Comparison of ENCODE assay signal across 11 mouse cellular contexts in the genomic region with DNA sequence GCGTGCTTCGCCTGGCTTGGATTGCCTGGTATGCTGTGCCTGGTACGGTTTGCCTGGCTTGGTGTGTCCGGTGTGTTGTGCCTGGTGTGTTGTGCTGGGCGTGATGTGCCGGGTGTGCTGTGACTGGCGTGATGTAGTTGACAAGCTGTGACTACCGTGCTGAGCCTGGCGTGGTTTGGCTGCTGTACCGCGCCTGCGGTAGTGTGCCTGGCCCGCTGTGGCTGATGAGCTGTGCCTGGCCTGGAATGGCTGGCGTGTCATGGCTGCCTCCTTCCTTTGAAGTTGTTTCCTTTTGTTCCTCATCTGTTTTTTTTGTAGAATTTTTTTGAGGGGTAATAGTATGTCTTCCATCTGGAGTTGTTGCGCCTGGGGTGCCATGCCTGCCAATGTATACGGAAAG. TPM values are rescaled to one million over a fixed set of nuclear protein-coding genes. Genes with fewer than 3 reads are reported as not detected.
A peak's percentile ranks its signal among the peaks of the same experiment; 100 is the strongest.
DNase-seq lines count a peak whose midpoint lies in the region; TF ChIP-seq lines count a peak whose summit lies in the region.
"Had no signal": no experiment of that assay in that cellular context is flagged by ENCODE, and none has a peak within 500 bp of the region (broad histone marks: within the 10 kb centered on the region; RNA-seq: fewer than 3 reads in every experiment).

No protein-coding gene starts in this region.

- H3K27me3 ChIP-seq in heart, embryonic 10.5 days (ENCODE audit: insufficient read depth, poor library complexity, severe bottlenecking), result 0 out of 2 replicates have a peak, but pooled peaks cover 6% of the 10 kb centered on the region
- no peaks in the 10 kb centered on the region for H3K27me3 ChIP-seq in testis, adult 2 months (ENCODE audit: control insufficient read depth, insufficient read depth, low read length)
- 0 out of 2 replicates have a peak, but pooled peaks cover 11% of the 10 kb centered on the region for H3K27me3 ChIP-seq in limb, embryonic 10.5 days (ENCODE audit: low read depth, poor library complexity, severe bottlenecking)

- peaks cover 14% of the 10 kb centered on the region for H3K4me1 ChIP-seq in heart, embryonic 10.5 days
- H3K4me1 ChIP-seq in testis, adult 2 months (ENCODE audit: control insufficient read depth, insufficient read depth, low read length), result peaks cover 15% of the 10 kb centered on the region
- peaks cover 17% of the 10 kb centered on the region for H3K4me1 ChIP-seq in limb, embryonic 10.5 days

- 0 out of 2 replicates have a peak overlapping the region, but pooled peaks have one; percentile 36 for H3K4me3 ChIP-seq in heart, embryonic 10.5 days
- H3K4me3 ChIP-seq in testis, adult 2 months (ENCODE audit: control insufficient read depth, low read depth, low read length), result peak overlapping the region; percentile 90
- peak overlapping the region; percentile 23 for H3K4me3 ChIP-seq in limb, embryonic 10.5 days
- H3K4me3 ChIP-seq: layer of hippocampus, adult 2 months had no signal

- H3K9me3 ChIP-seq in heart, embryonic 10.5 days, result no peaks in the 10 kb centered on the region
- no peaks in the 10 kb centered on the region for H3K9me3 ChIP-seq in limb, embryonic 10.5 days (replicated peaks)

- no peaks in the 10 kb centered on the region for H3K36me3 ChIP-seq in heart, embryonic 10.5 days
- H3K36me3 ChIP-seq in testis, adult 2 months (ENCODE audit: control insufficient read depth, insufficient read depth, low read length), result no peaks in the 10 kb centered on the region
- H3K36me3 ChIP-seq in limb, embryonic 10.5 days, result no peaks in the 10 kb centered on the region

- no peak for DNase-seq in heart, embryonic 10.5 days (ENCODE audit: low spot score)
- DNase-seq in heart, postnatal 14 days, result no peak
- no peak for DNase-seq in testis, postnatal 10 days (ENCODE audit: low spot score)
- no peak for DNase-seq in limb, embryonic 10.5 days (ENCODE audit: low spot score)
- no peak for DNase-seq in right cerebral cortex, adult 18-20 months
- no peak for DNase-seq in cerebellum, postnatal 4 days (ENCODE audit: low spot score in 2 of 2)
- no peak for DNase-seq in heart, adult 8-10 months (ENCODE audit: low spot score)

- TF ChIP-seq POLR2A in testis, adult 2 months (IDR thresholded peaks at IDR 0.05; ENCODE audit: control insufficient read depth, low read depth, low read length), result no peak

- intact Hi-C loops in heart, postnatal 14 days (cut with DNase I), result no loop called here

- peak overlapping the region; percentile 24; the same call in 1 of the 2 replicates for H3K27ac ChIP-seq in heart, embryonic 10.5 days
- 0 out of 2 replicates have a peak overlapping the region, but pooled peaks have one; percentile 32 for H3K27ac ChIP-seq in testis, adult 2 months (ENCODE audit: control insufficient read depth, insufficient read depth, low read depth, low read length)
- peak overlapping the region; percentile 72 for H3K27ac ChIP-seq in limb, embryonic 10.5 days
- H3K27ac ChIP-seq: layer of hippocampus, adult 2 months; macrophage had no signal

- 59% methylated on average over 16 of the region's 16 CpGs for WGBS in heart, embryonic 10.5 days
- 52% methylated on average over 16 of the region's 16 CpGs for WGBS in limb, embryonic 10.5 days

- no peak for TF ChIP-seq CTCF in testis, adult 2 months (IDR thresholded peaks at IDR 0.05; ENCODE audit: control insufficient read depth, insufficient read depth, insufficient replicate concordance, low read depth, low read length)

RNA-seq across cellular contexts. Expression of a gene that starts 8.2 kb away (rescaled TPM):
- 57.8 and 63.7 TPM in 2 replicates for polyA plus RNA-seq in heart, embryonic 10.5 days (2016; fragmentation: Nextera tagmentation; extraction: Ambion mirVana)
- total RNA-seq in heart, postnatal 14 days (2021), result 10 to 100 TPM; 61.4 to 65.0 TPM
- polyA plus RNA-seq in testis, adult 2 months (2012; rRNA removed), result 102 and 108 TPM in 2 replicates
- polyA plus RNA-seq in limb, embryonic 10.5 days (2016; fragmentation: Nextera tagmentation; extraction: Ambion mirVana), result 23.5 and 30.1 TPM in 2 replicates
- 10 to 100 TPM; 67.0 to 71.0 (median 70.2) TPM for total RNA-seq in heart, adult 8-10 months (2022)

RNA-seq across cellular contexts. Expression of a gene that starts 14.7 kb away (rescaled TPM):
- 2.7 and 10.2 TPM in 2 replicates for polyA plus RNA-seq in heart, embryonic 10.5 days (2016; fragmentation: Nextera tagmentation; extraction: Ambion mirVana)
- total RNA-seq in heart, postnatal 14 days (2021), result 1 to 10 TPM in 1 of 2 experiments, under 1 TPM in 1; 0.22 to 1.4 TPM
- polyA plus RNA-seq in testis, adult 2 months (2012; rRNA removed), result 8.7 and 19.7 TPM in 2 replicates
- 8.3 and 10.3 TPM in 2 replicates for polyA plus RNA-seq in limb, embryonic 10.5 days (2016; fragmentation: Nextera tagmentation; extraction: Ambion mirVana)
- total RNA-seq in heart, adult 8-10 months (2022), result under 1 TPM in 1 of 4 experiments, not detected in 3; 0.28 TPM
- polyA plus RNA-seq: macrophage had no signal

RNA-seq across cellular contexts. Expression of a gene that starts 22.5 kb away (rescaled TPM):
- 8.5 and 8.6 TPM in 2 replicates for polyA plus RNA-seq in heart, embryonic 10.5 days (2016; fragmentation: Nextera tagmentation; extraction: Ambion mirVana)
- total RNA-seq in heart, postnatal 14 days (2021), result 1 to 10 TPM; 2.6 to 4.3 TPM
- 6.8 and 7.6 TPM in 2 replicates for polyA plus RNA-seq in testis, adult 2 months (2012; rRNA removed)
- 7.5 and 8.1 TPM in 2 replicates for polyA plus RNA-seq in limb, embryonic 10.5 days (2016; fragmentation: Nextera tagmentation; extraction: Ambion mirVana)
- 1 to 10 TPM in 3 of 4 experiments, under 1 TPM in 1; 0.88 to 2.4 (median 1.2) TPM for total RNA-seq in heart, adult 8-10 months (2022)

RNA-seq across cellular contexts. Expression of a gene that starts 54.0 kb away (rescaled TPM):
- 2.8 and 6.9 TPM in 2 replicates for polyA plus RNA-seq in heart, embryonic 10.5 days (2016; fragmentation: Nextera tagmentation; extraction: Ambion mirVana)
- total RNA-seq in heart, postnatal 14 days (2021), result under 1 TPM; 0.14 to 0.59 TPM
- 0.21 and 4.0 TPM in 2 replicates for polyA plus RNA-seq in testis, adult 2 months (2012; rRNA removed)
- 9.8 and 10.0 TPM in 2 replicates for polyA plus RNA-seq in limb, embryonic 10.5 days (2016; fragmentation: Nextera tagmentation; extraction: Ambion mirVana)
- total RNA-seq in heart, adult 8-10 months (2022), result not detected
- total RNA-seq: gastrocnemius, postnatal 4 days; layer of hippocampus, adult 2 months had no signal
- polyA plus RNA-seq: macrophage had no signal

Comparison
In these comparisons a context has a peak if more than half of its experiments do, and no peak if none do; other contexts are left out.
1. H3K4me3 ChIP-seq: peak in every context shown above with its lines; median percentile 90 in testis, adult 2 months; 36 in heart, embryonic 10.5 days; 23 in limb, embryonic 10.5 days.